ENCODE assay signal across 21 mouse cellular contexts in the genomic region with DNA sequence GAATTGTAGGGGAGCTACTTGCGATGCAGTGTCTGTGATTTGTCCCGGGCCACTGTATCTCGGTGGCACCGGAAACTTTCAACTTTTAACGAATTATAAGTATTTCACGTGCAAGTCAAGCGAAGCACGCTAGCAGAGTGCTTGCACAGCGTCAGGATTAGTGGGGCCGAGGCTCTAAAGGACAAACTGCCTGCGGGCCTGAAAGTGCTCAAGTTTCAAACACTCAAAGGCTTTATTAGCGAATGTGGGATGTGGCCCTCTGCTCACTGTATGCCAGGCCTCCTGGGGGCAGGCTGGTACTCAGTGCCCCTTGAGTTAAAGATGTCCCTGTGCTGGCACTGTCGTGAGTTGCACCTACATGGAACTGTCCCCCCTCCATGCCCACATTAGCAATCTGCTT.
DNase-seq lines count a peak whose midpoint lies in the region; ATAC-seq lines count a peak whose summit lies in the region.
"Had no signal": no experiment of that assay in that cellular context is flagged by ENCODE, and none has a peak within 500 bp of the region (broad histone marks: within the 10 kb centered on the region; RNA-seq: fewer than 3 reads in every experiment).

No protein-coding gene starts in this region.

- H3K4me2 ChIP-seq in hindbrain, embryonic 12.5 days (replicated peaks): no peak overlapping the region
- H3K4me2 ChIP-seq: hindbrain, embryonic 13.5 days; midbrain, embryonic 15.5 days; neural tube, embryonic 12.5 days had no signal

- DNase-seq in hindbrain, embryonic 10.5 days (ENCODE audit: low spot score): peak; percentile 13
- DNase-seq in retina, postnatal 1 day: peak; percentile 14
- DNase-seq in retina, embryonic 14.5 days (ENCODE audit: low spot score): no peak
- peak; percentile 24 for DNase-seq in hindlimb bud, embryonic 11.5 days (ENCODE audit: extremely low spot score, low read depth, low spot score)
- DNase-seq in frontal cortex, postnatal 10 days (ENCODE audit: low spot score in 2 of 2): no peak
- DNase-seq in left cerebral cortex, postnatal 36 days (ENCODE audit: low spot score in 2 of 2): no peak
- DNase-seq: adrenal gland, adult 2 months; cerebellum, adult 11 months; cerebellum, postnatal 25 days; gastrocnemius, postnatal 25 days; layer of hippocampus, adult 9-11 months; lung, adult 18-20 months; lung, postnatal 4 days; right cerebral cortex, postnatal 25 days; thymus, postnatal 25 days had no signal

- H3K27me3 ChIP-seq in hindbrain, embryonic 10.5 days (ENCODE audit: insufficient read depth, poor library complexity, severe bottlenecking): no peaks in the 10 kb centered on the region; the same call in 1 of the 2 replicates
- H3K27me3 ChIP-seq in hindbrain, embryonic 12.5 days: no peaks in the 10 kb centered on the region
- H3K27me3 ChIP-seq: hindbrain, embryonic 13.5 days; midbrain, embryonic 15.5 days; neural tube, embryonic 12.5 days had no signal

- peaks cover 19% of the 10 kb centered on the region for H3K4me1 ChIP-seq in hindbrain, embryonic 10.5 days (replicated peaks)
- peaks cover 8% of the 10 kb centered on the region for H3K4me1 ChIP-seq in hindbrain, embryonic 12.5 days

- intact Hi-C loops in left cerebral cortex, postnatal 36 days (cut with DNase I): loop anchor here (5.0 kb wide), 1 partner anchor 1305 kb away; no protein-coding TSS in a partner anchor

- no peak overlapping the region for H3K9ac ChIP-seq in hindbrain, embryonic 12.5 days
- H3K9ac ChIP-seq: hindbrain, embryonic 13.5 days; midbrain, embryonic 15.5 days; neural tube, embryonic 12.5 days had no signal

- H3K27ac ChIP-seq in hindbrain, embryonic 10.5 days: no peak overlapping the region
- no peak overlapping the region for H3K27ac ChIP-seq in hindbrain, embryonic 12.5 days
- H3K27ac ChIP-seq: hindbrain, embryonic 13.5 days; kidney, postnatal 0 days; midbrain, embryonic 15.5 days; neural tube, embryonic 12.5 days had no signal

- ATAC-seq in hindbrain, embryonic 12.5 days (ENCODE audit: low FRiP score): no peak
- ATAC-seq: intestine, embryonic 16.5 days; midbrain, embryonic 15.5 days had no signal

- WGBS in hindbrain, embryonic 10.5 days: 28% methylated on average over 13 of the region's 13 CpGs
- WGBS in hindbrain, embryonic 12.5 days: 27% methylated on average over 13 of the region's 13 CpGs

- no peaks in the 10 kb centered on the region for H3K36me3 ChIP-seq in hindbrain, embryonic 10.5 days
- no peaks in the 10 kb centered on the region for H3K36me3 ChIP-seq in hindbrain, embryonic 12.5 days
- H3K36me3 ChIP-seq: hindbrain, embryonic 13.5 days; midbrain, embryonic 15.5 days; neural tube, embryonic 12.5 days had no signal

- H3K4me3 ChIP-seq in hindbrain, embryonic 10.5 days: no peak overlapping the region
- no peak overlapping the region for H3K4me3 ChIP-seq in hindbrain, embryonic 12.5 days
- H3K4me3 ChIP-seq: hindbrain, embryonic 13.5 days; midbrain, embryonic 15.5 days; neural tube, embryonic 12.5 days had no signal

- H3K9me3 ChIP-seq in hindbrain, embryonic 10.5 days: no peaks in the 10 kb centered on the region
- H3K9me3 ChIP-seq in hindbrain, embryonic 12.5 days (replicated peaks): no peaks in the 10 kb centered on the region
- H3K9me3 ChIP-seq: hindbrain, embryonic 13.5 days; midbrain, embryonic 15.5 days; neural tube, embryonic 12.5 days had no signal

Comparison
In these comparisons a context has a peak if more than half of its experiments do, and no peak if none do; other contexts are left out.
1. DNase-seq: peak in hindbrain, embryonic 10.5 days (single experiment), retina, postnatal 1 day (single experiment) and hindlimb bud, embryonic 11.5 days (single experiment); none in retina, embryonic 14.5 days (single experiment), frontal cortex, postnatal 10 days (0 of 2) and left cerebral cortex, postnatal 36 days (0 of 2).